Mouse (Mus musculus): ENCODE measurements around the gene Opcml.

Opcml gene

GRCm38 (mm10) chr9:28013192-28013591 lies 222.6 kb downstream of the Opcml start:
- no peak for DNase-seq

- no peak for DNase-seq
Measured at GRCm38 (mm10) chr9:28028156-28028555, 237.6 kb downstream of the Opcml start.

- DNase-seq, result no peak
Measured at GRCm38 (mm10) chr9:28028788-28029393, 238.3 kb downstream of the Opcml start.

- no peak for DNase-seq
Measured at GRCm38 (mm10) chr9:28049157-28049556, 258.6 kb downstream of the Opcml start.

DNA sequence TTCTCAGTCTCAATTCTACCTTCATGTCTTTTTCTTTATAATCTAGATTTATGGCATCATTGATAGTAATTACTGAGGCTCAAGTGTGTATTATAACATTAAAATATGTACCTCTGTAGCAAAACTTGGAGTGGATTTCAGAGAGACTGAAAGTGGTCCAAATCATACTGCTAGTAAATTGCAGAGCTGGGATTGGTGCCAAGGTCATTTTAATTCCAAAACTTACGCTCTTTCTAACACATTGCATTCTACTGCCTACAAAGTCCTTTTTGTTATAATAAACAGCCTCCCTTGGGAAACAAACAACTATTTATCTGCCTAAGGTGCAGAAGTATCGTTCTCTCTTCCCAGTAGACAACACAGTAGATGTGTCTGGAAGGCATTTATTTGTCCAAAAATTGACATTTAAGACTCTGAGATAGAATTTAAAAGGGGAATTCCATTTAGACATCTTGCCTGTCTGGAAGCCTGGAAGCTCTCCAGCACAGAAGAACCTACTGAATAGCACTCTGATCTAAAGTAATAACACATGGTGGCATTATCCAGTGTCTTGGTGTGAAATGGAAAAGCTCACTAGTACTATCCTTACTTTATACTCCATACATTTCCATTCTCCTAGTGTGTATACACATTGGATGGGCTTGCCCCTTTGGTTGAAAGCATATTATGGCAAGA lies 266.7 kb downstream of the Opcml start:
- DNase-seq, result no peak

GRCm38 (mm10) chr9:28065126-28065525 lies 274.6 kb downstream of the Opcml start:
- DNase-seq, result no peak

GRCm38 (mm10) chr9:28080694-28081093 lies 290.1 kb downstream of the Opcml start:
- no peak for DNase-seq

DNA sequence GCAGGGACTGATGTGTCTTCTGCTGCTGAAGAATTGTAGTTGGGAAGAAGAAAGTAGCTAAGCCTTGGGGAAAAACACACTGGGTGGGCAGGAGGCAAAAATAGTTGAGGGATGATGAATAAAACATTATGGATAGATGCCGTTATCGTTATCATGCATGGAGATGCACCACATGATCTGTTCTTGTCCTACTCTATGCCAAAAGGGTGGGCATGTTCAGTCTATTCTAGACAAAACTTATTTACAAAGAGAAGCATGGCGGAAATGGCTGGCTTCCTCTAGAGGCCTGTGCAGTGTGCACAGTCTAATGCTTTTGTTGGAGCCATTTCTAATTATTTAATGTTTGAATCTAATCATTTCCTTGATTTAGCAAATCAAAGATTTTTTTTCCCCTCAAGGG lies 293.2 kb downstream of the Opcml start:
- no peak for DNase-seq

GRCm38 (mm10) chr9:28084273-28084726 lies 293.7 kb downstream of the Opcml start:
- no peak for DNase-seq

DNA sequence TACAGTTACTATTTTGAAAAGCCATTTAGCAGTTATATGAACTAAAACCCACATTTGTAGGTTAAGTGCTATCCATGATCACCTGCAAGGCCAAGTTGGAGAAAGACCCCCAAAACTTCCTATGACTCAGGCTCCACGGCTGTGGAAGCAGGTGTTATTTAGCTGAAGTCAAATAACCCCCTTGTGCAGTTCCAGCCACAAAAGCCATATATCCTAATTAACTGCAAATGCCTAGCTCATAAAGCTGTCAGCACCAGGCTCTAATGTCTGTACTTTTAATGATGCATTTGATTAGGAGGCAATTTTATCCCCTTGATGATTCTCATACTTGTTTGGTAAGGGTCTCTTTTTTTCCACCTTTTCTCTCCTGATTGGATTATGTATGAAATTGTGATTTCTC lies 300.8 kb downstream of the Opcml start:
- DNase-seq, result no peak

- DNase-seq, result no peak
Measured at GRCm38 (mm10) chr9:28094722-28095121, 304.1 kb downstream of the Opcml start.

- DNase-seq, result no peak
Measured at GRCm38 (mm10) chr9:28096204-28096603, 305.6 kb downstream of the Opcml start.

- no peak for DNase-seq
Measured at GRCm38 (mm10) chr9:28101981-28102380, 311.4 kb downstream of the Opcml start.

GRCm38 (mm10) chr9:28121858-28122257 lies 331.3 kb downstream of the Opcml start:
- no peak for DNase-seq

GRCm38 (mm10) chr9:28128735-28129134 lies 338.2 kb downstream of the Opcml start:
- no peak for DNase-seq

GRCm38 (mm10) chr9:28131521-28131920 lies 340.9 kb downstream of the Opcml start:
- no peak for DNase-seq

GRCm38 (mm10) chr9:28136614-28137013 lies 346.0 kb downstream of the Opcml start:
- DNase-seq, result no peak

DNA sequence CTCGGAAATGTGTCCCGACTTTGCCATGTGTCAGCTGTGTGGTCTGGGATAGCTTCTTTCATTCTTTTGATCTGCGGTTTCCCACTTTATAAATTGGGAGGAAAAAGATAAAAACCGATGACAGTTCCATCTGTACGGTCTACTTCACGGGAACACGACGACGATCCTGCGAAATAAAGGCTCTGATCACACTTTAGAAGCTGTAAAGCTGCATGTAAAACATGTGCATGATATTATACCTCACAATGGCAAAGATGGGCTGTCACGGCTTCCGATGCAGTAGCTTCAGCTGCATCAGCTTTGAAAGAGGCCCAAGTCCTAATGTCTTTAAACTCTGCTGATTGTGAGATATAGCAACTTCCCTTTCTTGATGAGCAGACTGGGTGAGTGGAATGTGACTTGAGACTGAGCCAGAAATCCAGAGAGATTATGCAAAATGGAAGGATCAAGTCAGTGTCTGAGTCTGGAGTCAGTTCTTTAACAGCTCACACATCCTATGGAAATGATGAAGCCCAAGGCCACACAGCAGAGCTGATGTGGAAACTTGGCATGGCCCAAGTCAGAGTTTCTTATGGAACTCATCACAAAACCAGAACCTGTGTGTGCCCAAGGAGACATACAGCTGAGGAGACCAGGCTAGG lies 349.5 kb downstream of the Opcml start:
- no peak for DNase-seq

DNA sequence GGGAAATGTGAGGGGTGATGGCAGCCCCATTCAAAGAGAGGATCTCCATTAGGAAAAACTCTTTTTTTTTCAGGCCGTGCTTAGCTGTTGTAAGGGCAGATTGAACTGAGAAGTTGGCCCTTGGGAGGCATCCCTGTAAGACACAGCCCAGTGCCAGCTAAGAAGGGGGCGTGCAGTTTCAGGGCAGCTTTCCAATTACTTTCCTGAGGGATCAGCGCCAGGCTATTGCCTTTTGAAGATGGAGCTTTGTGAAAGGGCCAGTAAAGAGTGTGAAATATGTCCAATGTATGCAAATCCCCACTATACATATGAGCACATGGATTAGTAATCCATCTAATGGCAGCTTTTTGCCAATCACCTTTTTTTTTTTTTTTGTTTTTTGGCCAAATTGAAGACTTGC lies 358.9 kb downstream of the Opcml start:
- DNase-seq, result no peak

- DNase-seq, result no peak
Measured at GRCm38 (mm10) chr9:28153748-28154147, 363.2 kb downstream of the Opcml start.

DNA sequence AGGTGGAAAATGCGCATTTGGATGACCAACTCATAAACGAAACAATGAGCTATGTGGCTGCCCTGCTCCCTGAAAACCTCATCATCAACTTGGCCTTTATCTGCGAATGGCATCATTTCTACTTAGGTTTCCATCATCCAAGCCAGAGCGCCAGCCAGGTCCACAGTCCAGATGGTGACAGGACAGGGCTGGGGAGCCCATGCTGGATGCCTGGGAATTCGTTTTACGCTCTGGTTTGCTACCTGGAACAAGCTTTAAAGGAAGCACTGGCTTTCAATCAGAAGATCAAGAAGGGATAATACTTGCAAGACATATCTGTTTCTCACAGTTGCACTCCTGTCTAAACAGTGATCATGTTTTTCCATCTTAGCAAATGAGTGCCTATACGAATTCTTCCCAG lies 366.5 kb downstream of the Opcml start:
- DNase-seq, result no peak

DNA sequence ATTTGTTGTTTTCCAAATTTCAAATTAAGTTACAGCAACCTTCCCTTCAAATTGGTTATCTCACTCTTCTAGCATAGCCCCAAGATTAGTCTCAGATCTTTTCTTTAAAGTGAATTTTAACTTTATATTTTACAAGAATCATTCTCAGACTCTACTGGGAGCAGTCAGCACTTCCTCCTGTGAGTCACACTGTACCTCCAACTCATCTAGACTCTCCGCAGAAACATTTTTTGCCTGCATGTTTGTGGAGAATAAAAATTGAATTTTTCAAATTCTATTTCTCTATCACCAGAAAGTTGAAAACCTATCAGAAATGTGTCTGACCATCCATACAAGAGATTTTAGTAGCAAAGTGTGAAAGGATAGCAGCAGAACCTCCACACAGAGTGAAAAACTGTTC lies 370.4 kb downstream of the Opcml start:
- no peak for DNase-seq

DNA sequence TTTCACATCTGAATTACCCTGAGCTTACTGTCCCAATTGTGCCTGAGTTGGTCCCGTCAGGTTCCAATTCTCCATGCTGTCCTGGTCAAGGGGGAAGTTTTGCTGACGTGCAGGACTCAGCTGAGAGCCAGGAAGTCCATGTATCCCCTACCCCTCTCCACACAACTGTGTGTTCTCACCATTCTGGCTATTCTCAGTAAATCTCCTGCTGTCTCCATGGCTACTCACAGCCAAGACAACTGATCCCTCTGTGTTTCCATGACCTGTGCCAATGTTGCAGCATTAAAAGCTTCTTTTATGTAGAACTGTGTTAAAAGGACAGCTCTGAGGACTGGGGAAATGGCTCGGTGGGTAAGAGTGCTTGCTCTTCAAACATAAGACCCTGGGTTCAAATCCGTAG lies 373.4 kb downstream of the Opcml start:
- DNase-seq, result no peak

GRCm38 (mm10) chr9:28171890-28172289 lies 381.3 kb downstream of the Opcml start:
- no peak for DNase-seq
